Mouse (Mus musculus) T-helper 1 cell (primary cell): Measurements from ENCODE around the gene Akr1cl.
"Not testable (repeated sequence)": the region's sequence is repeated elsewhere in the genome, so short reads cannot be mapped to it uniquely, and the experiment has no call there.

ENCODE experiments used
- in situ Hi-C: fragments of 300-600 bp; cut with MboI, MseI; formaldehyde crosslinking; loops from one replicate; pipeline ENCODE4 v1.15.1; 2025; ENCODE audit warnings: high pct_unique_total_duplicates

Gene Akr1cl

GRCm38 (mm10) chr1:65032641-65033040 lies at the start of gene Akr1cl:
TSS of gene Akr1cl (minus strand) at chr1:65032759.
- in situ Hi-C loops, result no loop called here

DNA sequence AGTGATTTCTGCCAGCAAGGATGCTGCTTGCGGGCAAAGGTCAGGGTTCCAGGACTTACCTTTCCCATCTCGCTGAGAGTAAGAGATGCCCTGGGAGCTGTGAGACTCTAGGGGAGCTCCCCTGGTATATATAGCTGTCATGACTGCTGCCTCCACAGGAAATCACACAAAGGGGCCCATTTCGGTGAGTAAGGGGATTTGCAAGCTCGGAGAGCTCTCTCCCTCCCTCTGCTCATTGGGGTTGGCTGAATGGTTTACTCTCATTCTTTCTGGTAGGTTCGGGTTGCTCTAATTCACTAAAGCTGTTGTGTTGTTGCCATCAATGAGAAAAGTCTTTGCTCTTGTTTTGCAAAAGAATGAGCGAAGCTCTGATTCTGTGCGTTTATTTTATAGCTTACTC lies 49.6 kb upstream of the Akr1cl start, which contains the start of gene Crygb:
Gene Crygb, minus strand, starts transcription at position 101 of the 400 bp plus-strand sequence.
- in situ Hi-C loops, result no loop called here

DNA sequence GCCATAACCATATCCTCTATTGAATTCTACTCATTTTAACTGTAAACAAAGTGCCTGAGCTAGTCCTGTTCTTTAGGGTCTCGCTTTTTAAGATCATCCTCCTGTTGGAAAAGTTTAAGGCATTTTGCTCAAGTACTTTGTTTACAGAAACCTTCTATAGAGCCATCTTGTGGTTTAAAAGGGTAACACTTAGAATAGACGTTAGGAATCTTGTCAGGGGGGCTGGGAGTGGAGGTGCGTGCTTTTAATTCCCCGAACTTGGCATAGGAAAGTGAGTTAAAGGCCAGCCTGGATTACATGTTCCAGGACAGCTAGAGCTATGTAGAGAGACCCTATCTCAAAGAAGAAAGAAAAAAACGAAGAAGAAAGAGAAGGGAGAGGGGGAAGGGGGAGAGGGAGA lies 43.0 kb upstream of the Akr1cl start:
- in situ Hi-C loops, result no loop called here

- in situ Hi-C loops, result no loop called here
These were observed 41.0 kb upstream of the Akr1cl start, which contains the start of gene Crygc for GRCm38 (mm10) chr1:65073589-65073988. TSS of gene Crygc (minus strand) at chr1:65073689.

DNA sequence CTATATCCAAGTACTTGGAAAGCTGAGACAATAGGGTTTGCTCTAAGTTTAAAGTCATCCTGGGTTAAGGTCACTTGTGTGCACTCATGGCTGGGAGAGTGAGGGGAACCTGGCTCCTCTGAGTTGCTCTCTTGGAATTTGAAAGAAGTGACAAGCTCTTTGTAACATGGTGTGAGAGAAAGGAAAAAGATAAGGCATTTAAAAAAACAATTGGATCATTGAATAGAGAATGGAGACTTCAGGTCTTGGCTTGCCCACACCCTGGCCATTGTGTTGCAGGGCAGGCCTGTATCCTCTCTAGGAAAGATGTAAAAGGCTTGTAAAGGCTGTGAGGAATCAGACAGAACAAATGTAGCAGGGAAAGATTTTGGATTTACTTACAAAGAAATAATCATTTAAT lies 35.3 kb upstream of the Akr1cl start:
- in situ Hi-C loops, result no loop called here

DNA sequence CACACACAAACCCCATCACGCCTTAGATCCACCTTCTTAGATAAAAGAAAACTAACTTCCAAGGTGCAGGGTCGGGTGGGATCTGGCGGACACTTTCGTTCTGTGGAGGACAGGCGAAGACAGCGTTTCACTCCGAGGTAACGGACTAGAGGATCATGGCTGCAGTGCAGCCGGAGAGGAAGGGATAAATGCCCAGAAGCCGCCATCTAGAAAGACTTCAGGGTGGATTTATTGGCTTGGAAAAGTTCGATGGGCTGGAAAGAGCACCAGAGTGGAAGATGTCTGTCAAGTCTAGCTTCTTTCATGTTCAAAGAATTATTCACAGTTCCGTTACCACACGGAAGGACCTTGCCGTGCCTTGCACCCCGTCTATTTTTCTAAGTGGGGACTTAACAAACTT lies 31.6 kb upstream of the Akr1cl start:
- in situ Hi-C loops, result no loop called here

DNA sequence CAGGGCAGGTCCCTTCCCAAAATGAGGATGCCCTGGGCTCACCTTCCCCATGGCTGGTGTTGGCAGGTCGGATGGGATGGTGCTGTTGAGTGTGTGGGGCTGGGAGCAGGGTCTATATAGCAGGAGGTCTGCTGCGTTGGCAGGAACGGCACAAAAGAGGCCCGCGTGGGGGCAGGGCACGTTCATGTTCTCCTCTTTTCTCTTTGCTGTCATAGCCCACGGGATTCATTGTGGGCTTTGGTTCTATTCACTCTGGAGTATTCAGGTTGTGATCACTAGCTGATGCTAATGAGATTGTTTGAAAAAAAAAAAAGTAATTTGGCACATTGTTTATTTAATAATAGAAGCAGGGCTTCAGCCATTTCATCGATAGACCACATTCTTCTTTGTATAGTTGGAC lies 30.8 kb upstream of the Akr1cl start, which contains the start of gene Crygd:
Gene Crygd, minus strand, starts transcription at position 101 of the 400 bp plus-strand sequence.
- in situ Hi-C loops, result no loop called here

- in situ Hi-C loops, result no loop called here
These were observed 19.6 kb upstream of the Akr1cl start for GRCm38 (mm10) chr1:65052140-65052539.

DNA sequence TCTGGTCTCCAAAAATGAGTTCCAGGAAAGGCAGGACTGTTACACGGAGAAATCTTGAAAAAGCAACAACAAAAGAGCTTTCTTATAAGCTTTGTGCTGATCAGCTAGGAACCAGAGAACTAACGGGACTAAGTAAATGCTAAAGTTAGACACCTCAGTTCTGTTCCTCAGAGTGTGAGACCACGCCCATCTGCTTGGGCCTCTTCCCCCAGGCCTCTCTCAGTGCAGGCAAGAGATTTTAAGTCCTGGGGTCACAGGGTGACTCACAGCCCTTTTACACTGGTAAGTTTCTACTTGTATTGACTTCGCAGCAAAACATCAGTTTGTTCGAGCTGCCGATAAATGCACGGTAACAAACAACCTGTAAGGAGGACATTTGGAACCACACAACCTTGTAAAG lies 19.1 kb upstream of the Akr1cl start:
- in situ Hi-C loops, result no loop called here

DNA sequence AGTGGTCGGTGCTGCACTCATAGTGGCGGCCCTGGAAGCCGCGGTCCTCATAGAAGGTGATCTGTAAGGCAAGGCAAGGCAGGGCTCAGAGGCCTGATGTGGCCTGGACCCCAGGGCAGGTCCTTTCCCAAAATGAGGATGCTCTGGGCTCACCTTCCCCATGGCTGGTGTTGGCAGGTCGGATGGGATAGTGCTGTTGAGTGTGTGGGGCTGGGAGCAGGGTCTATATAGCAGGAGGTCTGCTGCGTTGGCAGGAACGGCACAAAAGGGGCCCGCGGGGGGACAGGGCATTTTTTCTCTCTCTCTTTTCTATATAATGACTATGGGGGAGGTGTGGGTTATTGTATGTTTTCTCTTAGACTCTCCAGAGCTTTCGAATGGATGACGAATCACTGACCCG lies 18.4 kb upstream of the Akr1cl start, which contains the start of gene Cryge:
Gene Cryge, minus strand, starts transcription at position 198 of the 400 bp plus-strand sequence.
- in situ Hi-C loops, result not testable (repeated sequence)

GRCm38 (mm10) chr1:65048781-65049180 lies 16.2 kb upstream of the Akr1cl start:
- in situ Hi-C loops, result no loop called here

GRCm38 (mm10) chr1:65046401-65047109 lies 14.0 kb upstream of the Akr1cl start:
- in situ Hi-C loops, result no loop called here

DNA sequence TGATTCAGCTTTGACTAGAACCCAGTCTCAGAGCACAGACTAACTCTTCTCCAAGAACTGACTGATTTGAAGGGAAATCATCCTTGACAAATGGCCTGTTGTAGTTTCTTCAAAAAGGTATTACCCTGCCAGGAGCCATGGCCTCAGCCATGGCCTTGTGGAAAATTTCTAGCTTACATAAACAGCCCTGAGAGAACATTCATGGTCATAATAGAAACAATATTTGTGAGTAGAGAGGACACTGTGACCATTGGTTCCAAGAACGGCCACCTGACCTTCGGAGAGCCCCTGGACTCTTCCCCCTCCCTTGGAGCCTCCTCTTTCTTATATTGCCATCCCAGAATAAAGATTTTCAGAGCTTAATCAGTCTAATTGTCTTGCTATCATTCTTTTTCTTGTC lies 10.9 kb upstream of the Akr1cl start:
- in situ Hi-C loops, result no loop called here

GRCm38 (mm10) chr1:65041837-65042236 lies 9.3 kb upstream of the Akr1cl start:
- in situ Hi-C loops, result no loop called here

DNA sequence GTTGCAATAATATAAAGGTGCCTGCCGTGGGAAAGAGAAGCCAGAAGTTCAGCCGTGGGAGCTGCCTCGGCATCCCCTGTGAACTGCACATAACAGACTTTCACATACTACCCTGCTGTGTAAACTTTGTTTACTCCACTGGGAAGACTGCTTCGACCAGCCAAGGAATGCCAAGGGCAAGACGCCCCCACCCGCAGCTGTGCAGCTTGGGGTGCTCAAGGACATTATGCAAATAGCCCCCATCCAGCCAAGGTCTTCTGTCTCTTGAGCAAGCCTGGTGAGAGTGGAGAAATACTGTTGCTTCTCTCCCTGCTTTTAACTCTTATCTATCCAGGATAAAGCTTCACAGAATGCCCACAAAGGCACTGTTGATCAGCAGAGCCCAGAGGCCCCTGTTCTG lies 8.2 kb upstream of the Akr1cl start:
- in situ Hi-C loops, result no loop called here

DNA sequence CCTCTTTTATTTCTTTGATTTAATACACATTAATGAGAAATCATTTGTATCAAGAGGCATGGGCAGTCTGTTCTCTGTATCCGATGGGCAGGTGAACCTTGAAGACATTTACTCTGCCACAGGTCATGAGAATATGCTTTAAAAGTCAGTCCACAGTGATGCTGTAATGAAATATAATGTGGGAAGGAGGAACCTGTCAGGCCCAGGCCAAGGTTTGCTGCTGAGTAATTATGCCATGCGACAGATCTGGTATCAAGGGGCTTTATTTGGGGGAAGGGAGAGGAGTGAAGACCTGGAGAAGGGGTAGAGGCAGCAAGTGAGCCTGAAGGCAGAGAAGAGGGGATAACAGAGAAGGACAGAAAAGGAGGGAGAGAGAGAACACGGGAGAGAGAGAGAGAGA lies 7.1 kb upstream of the Akr1cl start:
- in situ Hi-C loops, result no loop called here

GRCm38 (mm10) chr1:65037542-65037941 lies 5.0 kb upstream of the Akr1cl start:
- in situ Hi-C loops, result no loop called here

- in situ Hi-C loops, result no loop called here
These were observed 3.0 kb upstream of the Akr1cl start for GRCm38 (mm10) chr1:65035513-65035912.

DNA sequence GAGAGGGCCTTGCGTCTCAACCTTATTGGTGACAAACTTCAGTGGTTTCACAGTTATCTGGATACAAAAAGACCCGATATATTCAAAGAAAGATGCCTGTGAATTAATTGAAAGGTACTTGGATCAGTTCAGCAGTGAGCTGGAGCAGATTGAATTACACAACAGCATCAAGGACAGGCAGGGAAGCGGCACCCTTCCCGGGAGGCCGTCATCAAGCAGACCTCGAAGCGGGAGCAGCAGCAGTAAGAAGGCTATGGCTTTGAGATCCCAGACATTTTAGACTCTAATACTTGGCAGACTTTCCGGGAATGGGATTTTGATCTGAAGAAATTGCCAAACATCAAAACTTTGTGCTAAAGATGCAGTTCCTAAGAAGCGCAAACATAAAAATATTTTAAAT lies 4.4 kb downstream of the Akr1cl start:
- in situ Hi-C loops, result no loop called here

DNA sequence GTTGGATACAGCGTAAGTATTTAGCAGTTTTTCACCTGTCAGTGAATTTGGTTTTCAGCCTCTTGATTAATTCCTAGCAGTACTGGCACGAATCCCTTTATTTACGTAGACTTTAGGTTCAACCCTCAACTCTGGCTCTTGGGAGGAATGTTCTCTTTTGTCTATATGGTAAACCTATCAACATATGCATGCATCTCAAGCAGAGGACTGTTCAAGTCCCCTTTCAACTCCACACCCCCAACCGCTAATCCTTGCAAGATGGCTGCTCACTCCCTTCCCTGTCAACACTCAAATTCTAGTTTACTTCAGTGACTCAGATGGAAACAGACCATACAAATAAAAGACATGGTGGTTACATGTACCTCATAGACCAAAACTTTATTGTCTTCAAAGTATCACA lies 19.8 kb downstream of the Akr1cl start:
- in situ Hi-C loops, result loop anchor here (25.0 kb wide), 1 partner anchor 1350 kb away; no protein-coding TSS in a partner anchor

- in situ Hi-C loops, result loop anchor here (25.0 kb wide), 1 partner anchor 1348 kb away; no protein-coding TSS in a partner anchor
These were observed 22.4 kb downstream of the Akr1cl start for GRCm38 (mm10) chr1:65010153-65010552.

GRCm38 (mm10) chr1:65005575-65005974 lies 27.0 kb downstream of the Akr1cl start:
- in situ Hi-C loops, result loop anchor here (25.0 kb wide), 1 partner anchor 1343 kb away; no protein-coding TSS in a partner anchor

DNA sequence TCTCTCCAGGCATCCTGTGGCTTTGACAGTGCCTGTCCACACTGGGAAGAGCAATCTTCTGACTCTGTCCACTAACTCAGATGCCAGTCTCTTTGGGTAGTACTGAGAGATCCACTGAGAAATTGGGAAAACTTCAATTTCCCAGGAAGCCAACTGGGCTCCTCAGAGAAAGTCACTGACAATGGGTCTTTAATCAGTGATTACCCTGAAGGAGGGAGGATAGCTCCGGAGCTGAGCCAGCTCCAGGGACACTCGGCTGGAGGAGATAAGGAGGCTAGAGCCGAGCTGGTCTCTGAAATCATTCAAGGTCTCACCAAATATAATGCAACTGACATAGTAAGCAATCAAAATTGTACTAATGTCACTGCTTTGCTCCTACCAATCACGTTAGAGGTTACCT lies 28.0 kb downstream of the Akr1cl start:
- in situ Hi-C loops, result loop anchor here (25.0 kb wide), 1 partner anchor 1342 kb away; no protein-coding TSS in a partner anchor
